Mouse (Mus musculus) olfactory bulb, adult 2 months (tissue): Measurements from ENCODE around the gene Cpeb2. TPM values are rescaled to one million over a fixed set of nuclear protein-coding genes. Genes with fewer than 3 reads are reported as not detected.
A peak's percentile ranks its signal among the peaks of the same experiment; 100 is the strongest.

Source experiments
- H3K27ac ChIP-seq: fragments of 200-500 bp; 2 replicates; pipeline ENCODE4 v1.5.1; 2012; ENCODE audit warnings: low read depth, low read length; ENCODE audit not compliant: insufficient read depth
- H3K4me1 ChIP-seq: fragments of 200-500 bp; 2 replicates; pipeline ENCODE4 v1.6.1; 2012; ENCODE audit warnings: low read length; ENCODE audit not compliant: control insufficient read depth, insufficient read depth
- H3K4me3 ChIP-seq: fragments of 200-500 bp; 2 replicates; pipeline ENCODE4 v1.5.1; 2012; ENCODE audit warnings: mild to moderate bottlenecking, low read depth, low read length, moderate library complexity; ENCODE audit not compliant: insufficient read depth
- CTCF ChIP-seq: fragments of 200-500 bp; IDR thresholded peaks from 2 replicates; pipeline ENCODE4 v1.5.1; 2012; ENCODE audit warnings: low read depth, mild to moderate bottlenecking, low read length, moderate library complexity; ENCODE audit not compliant: insufficient read depth
- POLR2A ChIP-seq: fragments of 200-500 bp; IDR thresholded peaks from 2 replicates; pipeline ENCODE4 v1.6.1; 2012; ENCODE audit warnings: mild to moderate bottlenecking, low read depth, low read length, moderate library complexity; ENCODE audit not compliant: insufficient read depth
- WGBS: fragments of 180-500 bp; shearing (Covaris S2); methylation state at CpG from one replicate; pipeline ENCODE4 v1.1.7; 2018; 5-methylcytosine and 5-hydroxymethylcytosine counted together
- polyA plus RNA-seq: library from polyadenylated mRNA; stranded (reverse); fragments of >200 nt; gene quantifications from 2 replicates; pipeline ENCODE4 v1.2.4, GENCODE M21; 2012; ENCODE audit warnings: low replicate concordance; ENCODE audit not compliant: missing spikeins, insufficient read depth, insufficient read length

Gene Cpeb2
- not detected in 2 replicates for polyA plus RNA-seq

- peak within 1 kb of the TSS; percentile 95 for H3K4me3 ChIP-seq
- H3K4me1 ChIP-seq: peaks cover 6% of the 10 kb centered on the region
Measured at GRCm38 (mm10) chr5:43232480-43233315, at the start of gene Cpeb2. Cpeb2 (plus strand) TSS chr5:43233170.

GRCm38 (mm10) chr5:43183556-43183955, 49.4 kb upstream of the Cpeb2 start:
- no peak for TF ChIP-seq POLR2A

More at GRCm38 (mm10) chr5:43232480-43233315, at the start of gene Cpeb2:
- under 1% methylated on average over 87 of the region's 89 CpGs for WGBS
- H3K27ac ChIP-seq: peak within 1 kb of the TSS; percentile 98
- TF ChIP-seq POLR2A (peak; percentile 99), CTCF (no peak)

GRCm38 (mm10) chr5:43184834-43185233, 48.1 kb upstream of the Cpeb2 start:
- WGBS: 63% methylated on average over 3 of the region's 3 CpGs
- no peak for TF ChIP-seq POLR2A
- no peak for TF ChIP-seq CTCF
- H3K4me3 ChIP-seq: no peak overlapping the region
- no peaks in the 10 kb centered on the region for H3K4me1 ChIP-seq
- H3K27ac ChIP-seq: no peak overlapping the region

More at GRCm38 (mm10) chr5:43183556-43183955, 49.4 kb upstream of the Cpeb2 start:
- Histone ChIP-seq H3K4me3 (no peak overlapping the region), H3K27ac (no peak overlapping the region), H3K4me1 (no peaks in the 10 kb centered on the region)

- TF ChIP-seq CTCF (no peak), POLR2A (no peak)
- 89% methylated on average over 3 of the region's 3 CpGs for WGBS
- Histone ChIP-seq H3K27ac (no peak overlapping the region), H3K4me1 (no peaks in the 10 kb centered on the region), H3K4me3 (no peak overlapping the region)
Measured at GRCm38 (mm10) chr5:43185478-43185877, 47.5 kb upstream of the Cpeb2 start.

GRCm38 (mm10) chr5:43200686-43201085, 32.3 kb upstream of the Cpeb2 start:
- TF ChIP-seq CTCF (no peak), POLR2A (no peak)
- 87% methylated on average over 4 of the region's 4 CpGs for WGBS

GRCm38 (mm10) chr5:43206495-43207053, 26.4 kb upstream of the Cpeb2 start:
- no peak overlapping the region for H3K4me3 ChIP-seq
- H3K27ac ChIP-seq: no peak overlapping the region
- 91% methylated on average over 6 of the region's 6 CpGs for WGBS
- TF ChIP-seq POLR2A: no peak
- no peak for TF ChIP-seq CTCF
- no peaks in the 10 kb centered on the region for H3K4me1 ChIP-seq

More at GRCm38 (mm10) chr5:43200686-43201085, 32.3 kb upstream of the Cpeb2 start:
- Histone ChIP-seq H3K27ac (no peak overlapping the region), H3K4me3 (no peak overlapping the region), H3K4me1 (no peaks in the 10 kb centered on the region)

GRCm38 (mm10) chr5:43217468-43217867, 15.5 kb upstream of the Cpeb2 start:
- H3K27ac ChIP-seq: no peak overlapping the region
- no peak overlapping the region for H3K4me3 ChIP-seq
- 56% methylated on average over 4 of the region's 4 CpGs for WGBS
- no peaks in the 10 kb centered on the region for H3K4me1 ChIP-seq
- TF ChIP-seq CTCF (no peak), POLR2A (no peak)

GRCm38 (mm10) chr5:43217987-43218846, 14.8 kb upstream of the Cpeb2 start:
- no peak overlapping the region for H3K4me3 ChIP-seq
- WGBS: 76% methylated on average over 10 of the region's 10 CpGs
- TF ChIP-seq POLR2A: no peak
- no peak for TF ChIP-seq CTCF

GRCm38 (mm10) chr5:43218847-43219132, 14.2 kb upstream of the Cpeb2 start:
- TF ChIP-seq POLR2A (no peak), CTCF (no peak)
- H3K4me1 ChIP-seq: no peaks in the 10 kb centered on the region
- H3K4me3 ChIP-seq: no peak overlapping the region
- no peak overlapping the region for H3K27ac ChIP-seq
- 64% methylated on average over 1 of the region's 1 CpGs for WGBS

More at GRCm38 (mm10) chr5:43217987-43218846, 14.8 kb upstream of the Cpeb2 start:
- H3K4me1 ChIP-seq: no peaks in the 10 kb centered on the region
- H3K27ac ChIP-seq: no peak overlapping the region
